Mouse (Mus musculus): ENCODE measurements around the gene Pigk. TPM values are rescaled to one million over a fixed set of nuclear protein-coding genes. Genes with fewer than 3 reads are reported as not detected.
A peak's percentile ranks its signal among the peaks of the same experiment; 100 is the strongest.

Pigk gene
- polyA plus RNA-seq, 1 experiment from 2014 or later, result 37.1 TPM

- H3K4me3 ChIP-seq, result no peak overlapping the region
- H3K4me2 ChIP-seq, result no peak overlapping the region
- no peaks in the 10 kb centered on the region for H3K9me3 ChIP-seq
- no peak overlapping the region for H3K9ac ChIP-seq
- H3K27me3 ChIP-seq (replicated peaks), result peaks cover 7% of the 10 kb centered on the region; the same call in 1 of the 2 replicates
- no peaks in the 10 kb centered on the region for H3K36me3 ChIP-seq
- H3K4me1 ChIP-seq, result peaks cover 21% of the 10 kb centered on the region
- H3K27ac ChIP-seq (replicated peaks), result no peak overlapping the region
- WGBS, result 68% methylated on average over 8 of the region's 8 CpGs
- ATAC-seq (ENCODE audit: extremely low read depth, insufficient number of reproducible peaks, low FRiP score, low TSS enrichment), result no peak
Measured at GRCm38 (mm10) chr3:152925364-152925763, 211.5 kb downstream of the Pigk start.

GRCm38 (mm10) chr3:152926166-152926565, 212.3 kb downstream of the Pigk start:
- peaks cover 21% of the 10 kb centered on the region for H3K4me1 ChIP-seq
- no peaks in the 10 kb centered on the region for H3K9me3 ChIP-seq
- H3K9ac ChIP-seq, result no peak overlapping the region
- H3K36me3 ChIP-seq, result no peaks in the 10 kb centered on the region
- ATAC-seq (ENCODE audit: extremely low read depth, insufficient number of reproducible peaks, low FRiP score, low TSS enrichment), result no peak
- no peak overlapping the region for H3K4me3 ChIP-seq
- no peak overlapping the region for H3K4me2 ChIP-seq
- no peak overlapping the region for H3K27ac ChIP-seq (replicated peaks)
- peaks cover 7% of the 10 kb centered on the region for H3K27me3 ChIP-seq (replicated peaks)
- WGBS, result 64% methylated on average over 4 of the region's 4 CpGs

- Histone ChIP-seq H3K4me1 (peaks cover 21% of the 10 kb centered on the region), H3K9ac (no peak overlapping the region), H3K36me3 (no peaks in the 10 kb centered on the region), H3K4me2 (peak overlapping the region; percentile 22), H3K9me3 (no peaks in the 10 kb centered on the region), H3K27me3 (replicated peaks) (peaks cover 7% of the 10 kb centered on the region), H3K27ac (replicated peaks) (no peak overlapping the region), H3K4me3 (no peak overlapping the region)
- ATAC-seq (ENCODE audit: extremely low read depth, insufficient number of reproducible peaks, low FRiP score, low TSS enrichment), result no peak
- WGBS, result 47% methylated on average over 13 of the region's 13 CpGs
Measured at GRCm38 (mm10) chr3:152928287-152928975, 214.5 kb downstream of the Pigk start.

- ATAC-seq (ENCODE audit: extremely low read depth, insufficient number of reproducible peaks, low FRiP score, low TSS enrichment), result no peak
- H3K27me3 ChIP-seq (replicated peaks), result peaks cover 7% of the 10 kb centered on the region
- no peak overlapping the region for H3K9ac ChIP-seq
- no peak overlapping the region for H3K4me2 ChIP-seq
- no peaks in the 10 kb centered on the region for H3K36me3 ChIP-seq
- peaks cover 18% of the 10 kb centered on the region for H3K4me1 ChIP-seq
- 69% methylated on average over 10 of the region's 10 CpGs for WGBS
- no peak overlapping the region for H3K4me3 ChIP-seq
- H3K9me3 ChIP-seq, result no peaks in the 10 kb centered on the region
- H3K27ac ChIP-seq (replicated peaks), result no peak overlapping the region
Measured at GRCm38 (mm10) chr3:152929256-152929787, 215.4 kb downstream of the Pigk start.

GRCm38 (mm10) chr3:152929788-152930281, 215.9 kb downstream of the Pigk start:
- 80% methylated on average over 7 of the region's 7 CpGs for WGBS
- no peak for ATAC-seq (ENCODE audit: extremely low read depth, insufficient number of reproducible peaks, low FRiP score, low TSS enrichment)
- Histone ChIP-seq H3K4me2 (no peak overlapping the region), H3K9me3 (no peaks in the 10 kb centered on the region), H3K36me3 (no peaks in the 10 kb centered on the region), H3K27ac (replicated peaks) (no peak overlapping the region), H3K27me3 (replicated peaks) (peaks cover 2% of the 10 kb centered on the region), H3K4me1 (peaks cover 18% of the 10 kb centered on the region), H3K4me3 (no peak overlapping the region), H3K9ac (no peak overlapping the region)

GRCm38 (mm10) chr3:152931354-152931753, 217.5 kb downstream of the Pigk start:
- Histone ChIP-seq H3K9me3 (no peaks in the 10 kb centered on the region), H3K27me3 (replicated peaks) (no peaks in the 10 kb centered on the region; the same call in none of the 2 replicates), H3K27ac (replicated peaks) (no peak overlapping the region), H3K4me3 (no peak overlapping the region), H3K9ac (no peak overlapping the region), H3K4me2 (no peak overlapping the region), H3K36me3 (no peaks in the 10 kb centered on the region), H3K4me1 (peaks cover 18% of the 10 kb centered on the region)
- WGBS, result 76% methylated on average over 3 of the region's 3 CpGs
- no peak for ATAC-seq (ENCODE audit: extremely low read depth, insufficient number of reproducible peaks, low FRiP score, low TSS enrichment)

- no peak overlapping the region for H3K4me3 ChIP-seq
- no peaks in the 10 kb centered on the region for H3K9me3 ChIP-seq
- no peaks in the 10 kb centered on the region; the same call in none of the 2 replicates for H3K27me3 ChIP-seq (replicated peaks)
- no peaks in the 10 kb centered on the region for H3K36me3 ChIP-seq
- H3K9ac ChIP-seq, result no peak overlapping the region
- WGBS, result 62% methylated on average over 4 of the region's 4 CpGs
- no peak overlapping the region for H3K27ac ChIP-seq (replicated peaks)
- H3K4me1 ChIP-seq, result peaks cover 18% of the 10 kb centered on the region
- ATAC-seq (ENCODE audit: extremely low read depth, insufficient number of reproducible peaks, low FRiP score, low TSS enrichment), result no peak
- no peak overlapping the region for H3K4me2 ChIP-seq
Measured at GRCm38 (mm10) chr3:152932096-152932495, 218.2 kb downstream of the Pigk start.

- Histone ChIP-seq H3K9me3 (no peaks in the 10 kb centered on the region), H3K27me3 (replicated peaks) (no peaks in the 10 kb centered on the region; the same call in 1 of the 2 replicates), H3K4me1 (peaks cover 18% of the 10 kb centered on the region), H3K4me2 (no peak overlapping the region), H3K36me3 (no peaks in the 10 kb centered on the region), H3K4me3 (no peak overlapping the region), H3K9ac (no peak overlapping the region), H3K27ac (replicated peaks) (no peak overlapping the region)
- WGBS, result 82% methylated on average over 2 of the region's 2 CpGs
- ATAC-seq (ENCODE audit: extremely low read depth, insufficient number of reproducible peaks, low FRiP score, low TSS enrichment), result no peak
Measured at GRCm38 (mm10) chr3:152932544-152932943, 218.6 kb downstream of the Pigk start.

- Histone ChIP-seq H3K4me2 (no peak overlapping the region), H3K36me3 (no peaks in the 10 kb centered on the region), H3K4me3 (no peak overlapping the region), H3K27ac (replicated peaks) (no peak overlapping the region), H3K27me3 (replicated peaks) (no peaks in the 10 kb centered on the region; the same call in 1 of the 2 replicates), H3K9me3 (no peaks in the 10 kb centered on the region), H3K4me1 (peaks cover 11% of the 10 kb centered on the region), H3K9ac (no peak overlapping the region)
- ATAC-seq (ENCODE audit: extremely low read depth, insufficient number of reproducible peaks, low FRiP score, low TSS enrichment), result no peak
- 88% methylated on average over 3 of the region's 3 CpGs for WGBS
Measured at GRCm38 (mm10) chr3:152933737-152934136, 219.8 kb downstream of the Pigk start.

GRCm38 (mm10) chr3:152936313-152936712, 222.4 kb downstream of the Pigk start:
- no peak for ATAC-seq (ENCODE audit: extremely low read depth, insufficient number of reproducible peaks, low FRiP score, low TSS enrichment)
- no peak overlapping the region for H3K4me3 ChIP-seq
- no peak overlapping the region for H3K9ac ChIP-seq
- H3K36me3 ChIP-seq, result no peaks in the 10 kb centered on the region
- WGBS, result 81% methylated on average over 3 of the region's 3 CpGs
- no peaks in the 10 kb centered on the region for H3K9me3 ChIP-seq
- H3K27me3 ChIP-seq (replicated peaks), result no peaks in the 10 kb centered on the region
- no peaks in the 10 kb centered on the region for H3K4me1 ChIP-seq
- H3K4me2 ChIP-seq, result no peak overlapping the region
- H3K27ac ChIP-seq (replicated peaks), result no peak overlapping the region

- H3K4me2 ChIP-seq, result no peak overlapping the region
- H3K4me1 ChIP-seq, result no peaks in the 10 kb centered on the region
- WGBS, result 69% methylated on average over 5 of the region's 5 CpGs
- H3K4me3 ChIP-seq, result no peak overlapping the region
- no peaks in the 10 kb centered on the region for H3K9me3 ChIP-seq
- H3K36me3 ChIP-seq, result no peaks in the 10 kb centered on the region
- H3K9ac ChIP-seq, result no peak overlapping the region
- no peaks in the 10 kb centered on the region for H3K27me3 ChIP-seq (replicated peaks)
- ATAC-seq (ENCODE audit: extremely low read depth, insufficient number of reproducible peaks, low FRiP score, low TSS enrichment), result no peak
- no peak overlapping the region for H3K27ac ChIP-seq (replicated peaks)
Measured at GRCm38 (mm10) chr3:152941671-152942070, 227.8 kb downstream of the Pigk start.

GRCm38 (mm10) chr3:152942985-152943384, 229.1 kb downstream of the Pigk start:
- Histone ChIP-seq H3K27me3 (replicated peaks) (no peaks in the 10 kb centered on the region), H3K36me3 (no peaks in the 10 kb centered on the region), H3K9ac (no peak overlapping the region), H3K4me1 (no peaks in the 10 kb centered on the region), H3K27ac (replicated peaks) (no peak overlapping the region), H3K9me3 (no peaks in the 10 kb centered on the region), H3K4me3 (no peak overlapping the region), H3K4me2 (no peak overlapping the region)
- no peak for ATAC-seq (ENCODE audit: extremely low read depth, insufficient number of reproducible peaks, low FRiP score, low TSS enrichment)
- WGBS, result 64% methylated on average over 11 of the region's 11 CpGs

Data from heart, embryonic 13.5 days (tissue).